Mouse (Mus musculus) forebrain, postnatal 0 days (tissue): ENCODE data around the gene Cldn19. TPM values are rescaled to one million over a fixed set of nuclear protein-coding genes. Genes with fewer than 3 reads are reported as not detected.

Experiments
- ATAC-seq: fragments of 200-750 bp; cut with Nextera tagmentation; 2 replicates; pipeline ENCODE4 v1.8.0; 2017; ENCODE audit warnings: mild to moderate bottlenecking, moderate library complexity
- DNase-seq: peaks from one replicate; pipeline ENCODE4 v3.0.0-alpha.2; 2015
- H3K27ac ChIP-seq: fragments of 300-500 bp; sonication (generic); 2 replicates; pipeline ENCODE4 v1.5.1; 2014; ENCODE audit warnings: low read depth, mild to moderate bottlenecking, antibody characterized with exemption, low read length, moderate library complexity, mixed read lengths
- H3K27me3 ChIP-seq: fragments of 300-500 bp; sonication (generic); 2 replicates; pipeline ENCODE4 v1.6.1; 2014; ENCODE audit warnings: mild to moderate bottlenecking, low read length, mixed read lengths; ENCODE audit not compliant: insufficient read depth
- H3K36me3 ChIP-seq: fragments of 300-500 bp; sonication (generic); 2 replicates; pipeline ENCODE4 v1.6.1; 2014; ENCODE audit warnings: mild to moderate bottlenecking, moderate library complexity; ENCODE audit not compliant: insufficient read depth
- H3K4me1 ChIP-seq: fragments of 300-500 bp; sonication (generic); 2 replicates; pipeline ENCODE4 v1.6.1; 2014; ENCODE audit warnings: antibody characterized with exemption; ENCODE audit not compliant: insufficient read depth
- H3K4me2 ChIP-seq: fragments of 300-500 bp; sonication (generic); 2 replicates; pipeline ENCODE4 v1.6.1; 2014; ENCODE audit warnings: low read depth, mild to moderate bottlenecking, moderate library complexity
- H3K4me3 ChIP-seq: fragments of 300-500 bp; sonication (generic); 2 replicates; pipeline ENCODE4 v1.5.1; 2014; ENCODE audit warnings: low read depth, low read length, mixed read lengths
- H3K9ac ChIP-seq: fragments of 300-500 bp; sonication (generic); 2 replicates; pipeline ENCODE4 v1.6.1; 2014; ENCODE audit warnings: mild to moderate bottlenecking
- H3K9me3 ChIP-seq: fragments of 300-500 bp; sonication (generic); 2 replicates; pipeline ENCODE4 v1.6.1; 2016; ENCODE audit warnings: low read length
- CTCF ChIP-seq: sonication (generic); IDR thresholded peaks from 2 replicates; pipeline ENCODE4 v1.5.1; 2016; ENCODE audit warnings: antibody characterized with exemption, control low read depth, low read depth
- WGBS: fragments of 180-500 bp; shearing (Covaris S2); extraction: QIAGEN DNeasy Blood & Tissue Kit; methylation state at CpG from one replicate; pipeline ENCODE4 v1.1.7; 2014; 5-methylcytosine and 5-hydroxymethylcytosine counted together
- polyA plus RNA-seq: library from polyadenylated mRNA; unstranded; fragments of >200 nt; fragmentation: Nextera tagmentation; extraction: Ambion mirVana; gene quantifications from 2 replicates; pipeline ENCODE4 v1.2.1, GENCODE M21; 2015
- total RNA-seq: library from RNA; depleted of rRNA; stranded (reverse); fragments of >200 nt; gene quantifications from 2 replicates; pipeline ENCODE4 v1.2.3, GENCODE M21; 2014; rRNA removed

Cldn19 gene
- total RNA-seq (0.86 and 0.92 TPM in 2 replicates), polyA plus RNA-seq (0.59 and 1.7 TPM in 2 replicates)

GRCm38 (mm10) chr4:119255351-119255750 lies at the start of gene Cldn19:
Cldn19 (plus strand) TSS chr4:119255414.
- Histone ChIP-seq H3K27me3 (no peaks in the 10 kb centered on the region), H3K4me2 (no peak within 1 kb of the TSS), H3K4me3 (no peak within 1 kb of the TSS), H3K4me1 (no peaks in the 10 kb centered on the region), H3K27ac (no peak within 1 kb of the TSS), H3K9me3 (no peaks in the 10 kb centered on the region), H3K36me3 (no peaks in the 10 kb centered on the region), H3K9ac (0 out of 2 replicates have a peak within 1 kb of the TSS, but pooled peaks have one; percentile 11)
- no peak for ATAC-seq
- DNase-seq, result no peak
- WGBS, result 71% methylated on average over 12 of the region's 12 CpGs
- no peak for TF ChIP-seq CTCF

GRCm38 (mm10) chr4:119216667-119217066 lies 38.5 kb upstream of the Cldn19 start:
- no peaks in the 10 kb centered on the region for H3K27me3 ChIP-seq
- H3K4me1 ChIP-seq, result no peaks in the 10 kb centered on the region
- H3K9ac ChIP-seq, result no peak overlapping the region
- no peak for DNase-seq
- no peak for TF ChIP-seq CTCF
- no peaks in the 10 kb centered on the region for H3K9me3 ChIP-seq
- H3K36me3 ChIP-seq, result no peaks in the 10 kb centered on the region
- H3K27ac ChIP-seq, result no peak overlapping the region
- 74% methylated on average over 8 of the region's 8 CpGs for WGBS
- ATAC-seq, result peak; percentile 47; the same call in 1 of the 2 replicates
- no peak overlapping the region for H3K4me3 ChIP-seq
- H3K4me2 ChIP-seq, result no peak overlapping the region

- Histone ChIP-seq H3K27me3 (no peaks in the 10 kb centered on the region), H3K4me3 (no peak within 1 kb of the TSS), H3K36me3 (no peaks in the 10 kb centered on the region), H3K27ac (no peak within 1 kb of the TSS), H3K4me1 (no peaks in the 10 kb centered on the region), H3K9me3 (no peaks in the 10 kb centered on the region), H3K4me2 (no peak within 1 kb of the TSS), H3K9ac (no peak within 1 kb of the TSS)
- no peak for TF ChIP-seq CTCF
- DNase-seq (no peak), ATAC-seq (no peak)
- WGBS, result 12% methylated on average over 11 of the region's 11 CpGs
These were observed 37.0 kb upstream of the Cldn19 start, which contains the start of gene Tmem269 for GRCm38 (mm10) chr4:119218169-119218568. Tmem269 (minus strand) TSS chr4:119218217.

GRCm38 (mm10) chr4:119223696-119224095 lies 31.5 kb upstream of the Cldn19 start:
- no peak overlapping the region for H3K9ac ChIP-seq

GRCm38 (mm10) chr4:119224534-119224933 lies 30.7 kb upstream of the Cldn19 start:
- 96% methylated on average over 3 of the region's 3 CpGs for WGBS
- no peaks in the 10 kb centered on the region for H3K4me1 ChIP-seq
- H3K27ac ChIP-seq, result no peak overlapping the region
- DNase-seq (no peak), ATAC-seq (no peak)
- H3K4me3 ChIP-seq, result no peak overlapping the region
- H3K4me2 ChIP-seq, result no peak overlapping the region
- peaks cover 37% of the 10 kb centered on the region for H3K36me3 ChIP-seq
- H3K27me3 ChIP-seq, result no peaks in the 10 kb centered on the region
- no peak overlapping the region for H3K9ac ChIP-seq
- TF ChIP-seq CTCF, result no peak
- no peaks in the 10 kb centered on the region for H3K9me3 ChIP-seq

More at GRCm38 (mm10) chr4:119223696-119224095, 31.5 kb upstream of the Cldn19 start:
- H3K27me3 ChIP-seq, result no peaks in the 10 kb centered on the region
- H3K4me2 ChIP-seq, result no peak overlapping the region
- no peak overlapping the region for H3K27ac ChIP-seq
- ATAC-seq (peak; percentile 60; the same call in 1 of the 2 replicates), DNase-seq (no peak)
- H3K4me3 ChIP-seq, result no peak overlapping the region
- peaks cover 37% of the 10 kb centered on the region for H3K36me3 ChIP-seq
- no peaks in the 10 kb centered on the region for H3K9me3 ChIP-seq
- 85% methylated on average over 1 of the region's 1 CpGs for WGBS
- no peaks in the 10 kb centered on the region for H3K4me1 ChIP-seq
- TF ChIP-seq CTCF, result peak; percentile 73

- DNase-seq, result no peak
- Histone ChIP-seq H3K9ac (no peak overlapping the region), H3K4me3 (no peak overlapping the region), H3K4me2 (no peak overlapping the region), H3K36me3 (peaks cover 37% of the 10 kb centered on the region), H3K4me1 (no peaks in the 10 kb centered on the region), H3K27ac (no peak overlapping the region), H3K9me3 (no peaks in the 10 kb centered on the region), H3K27me3 (no peaks in the 10 kb centered on the region)
- WGBS, result 92% methylated on average over 9 of the region's 9 CpGs
- ATAC-seq, result no peak
- TF ChIP-seq CTCF, result no peak
These were observed 29.5 kb upstream of the Cldn19 start for GRCm38 (mm10) chr4:119225719-119226118.

- 92% methylated on average over 11 of the region's 11 CpGs for WGBS
- no peaks in the 10 kb centered on the region for H3K27me3 ChIP-seq
- TF ChIP-seq CTCF, result no peak
These were observed 28.5 kb upstream of the Cldn19 start for GRCm38 (mm10) chr4:119226751-119227150.

More at GRCm38 (mm10) chr4:119226751-119227150, 28.5 kb upstream of the Cldn19 start:
- H3K27ac ChIP-seq, result no peak overlapping the region
- no peak overlapping the region for H3K4me2 ChIP-seq
- H3K4me1 ChIP-seq, result no peaks in the 10 kb centered on the region; the same call in 1 of the 2 replicates
- H3K9me3 ChIP-seq, result no peaks in the 10 kb centered on the region
- no peak overlapping the region for H3K9ac ChIP-seq
- DNase-seq (no peak), ATAC-seq (no peak)
- peaks cover 37% of the 10 kb centered on the region for H3K36me3 ChIP-seq
- H3K4me3 ChIP-seq, result no peak overlapping the region
